Mouse (Mus musculus) MEL-GATA-1-ER (cell line): ENCODE measurements around the gene Muc1.

Experiments
- DNase-seq: peaks from one replicate; pipeline ENCODE4 v3.0.0-alpha.2; 2012; ENCODE audit warnings: low read depth; ENCODE audit errors: extremely low read depth

The Muc1 gene

DNA sequence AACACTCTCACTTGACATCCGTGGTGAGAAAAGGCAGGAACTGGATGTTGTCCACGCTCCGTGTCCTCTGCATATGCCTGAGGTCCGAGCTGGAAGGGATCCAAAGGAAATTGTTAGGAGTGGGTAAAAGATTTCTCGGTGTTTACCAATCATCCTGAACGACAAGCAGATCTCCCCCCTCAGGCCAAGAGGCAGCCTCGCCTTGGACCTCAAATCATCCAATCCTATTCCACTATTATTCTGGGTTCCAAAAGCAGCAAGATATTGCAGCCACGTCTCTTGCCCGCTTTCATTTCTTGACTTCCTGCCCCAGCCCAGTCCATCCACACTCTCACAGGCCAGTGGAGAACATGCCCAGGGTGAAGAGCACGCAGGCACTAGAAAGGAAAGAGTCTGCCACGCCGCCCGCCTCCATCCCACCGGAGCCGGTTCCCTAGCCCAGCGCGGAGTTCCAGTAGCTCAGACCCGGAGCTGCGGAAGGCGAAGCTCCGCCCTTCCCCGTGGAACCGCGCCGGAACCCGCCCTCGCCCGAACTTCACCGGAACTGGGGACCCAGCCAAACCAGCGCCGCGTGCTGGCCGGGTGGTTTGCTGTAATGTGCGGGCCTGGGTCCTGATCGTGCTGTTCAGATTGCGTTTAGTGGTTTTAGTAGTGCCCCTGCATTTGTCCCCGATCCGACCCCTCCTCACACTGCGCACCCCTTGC lies 41.3 kb downstream of the Muc1 start, which contains the start of gene Slc50a1:
Gene Slc50a1, minus strand, starts transcription at position 520 of the 705 bp plus-strand sequence.
- DNase-seq: no peak

DNA sequence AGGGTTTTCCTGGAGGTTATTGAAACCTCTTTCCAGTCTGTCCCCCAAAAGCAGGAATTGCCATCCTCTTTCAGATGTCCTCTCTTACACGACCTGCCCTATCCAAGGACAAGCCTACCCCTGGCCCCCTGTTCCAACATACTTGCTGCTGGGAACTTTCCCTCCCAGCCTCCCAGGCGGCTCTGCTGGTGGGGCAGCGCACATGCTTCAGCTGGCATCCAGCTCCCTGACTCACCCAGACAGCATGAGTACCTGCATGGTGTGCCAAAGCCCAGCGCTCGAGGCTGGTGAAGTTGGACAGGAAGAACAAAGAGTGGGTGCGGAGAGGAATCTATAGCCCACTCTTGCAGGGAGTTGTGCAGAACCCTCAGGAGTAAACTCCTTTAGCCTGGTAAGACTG lies 42.0 kb downstream of the Muc1 start:
- no peak for DNase-seq

DNA sequence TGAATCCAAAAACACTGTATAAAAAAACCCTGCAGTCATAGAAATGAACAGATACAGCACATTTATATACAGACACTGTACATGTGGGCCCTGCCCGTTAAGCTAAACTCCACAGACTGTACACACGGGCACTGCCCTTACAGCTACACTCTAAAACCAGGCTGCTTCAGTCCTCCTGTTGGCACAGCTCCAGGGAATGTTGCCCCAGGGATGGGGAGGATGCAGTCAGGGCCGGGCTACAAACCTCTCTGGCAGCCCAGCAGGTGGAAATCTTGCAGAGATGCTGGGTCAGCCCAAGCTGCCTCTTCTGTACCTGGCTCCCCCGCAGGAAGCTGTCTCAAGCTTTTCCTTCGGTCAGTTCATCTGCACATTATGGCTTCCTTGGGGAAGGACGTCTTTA lies 42.9 kb downstream of the Muc1 start:
- DNase-seq: no peak

DNA sequence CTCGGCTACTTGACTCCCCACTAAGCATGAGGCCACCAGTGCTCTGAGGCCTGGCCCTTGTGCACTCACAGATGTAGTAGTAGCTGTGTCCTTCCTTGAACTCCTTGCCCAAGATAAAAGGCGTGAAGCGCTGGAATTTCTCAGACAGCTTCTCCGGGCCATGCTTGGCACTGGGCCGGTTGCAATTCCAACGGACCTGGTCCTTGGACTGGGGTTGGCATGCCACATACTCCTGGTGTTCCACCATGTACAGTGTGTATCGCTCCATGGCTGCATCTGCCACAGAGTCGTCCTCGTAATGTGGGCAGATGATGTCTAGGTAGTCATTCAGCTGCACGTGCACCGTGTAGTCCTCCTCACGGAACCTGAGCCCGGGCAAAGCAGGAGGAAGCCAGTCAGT lies 47.2 kb downstream of the Muc1 start:
- DNase-seq: no peak

DNA sequence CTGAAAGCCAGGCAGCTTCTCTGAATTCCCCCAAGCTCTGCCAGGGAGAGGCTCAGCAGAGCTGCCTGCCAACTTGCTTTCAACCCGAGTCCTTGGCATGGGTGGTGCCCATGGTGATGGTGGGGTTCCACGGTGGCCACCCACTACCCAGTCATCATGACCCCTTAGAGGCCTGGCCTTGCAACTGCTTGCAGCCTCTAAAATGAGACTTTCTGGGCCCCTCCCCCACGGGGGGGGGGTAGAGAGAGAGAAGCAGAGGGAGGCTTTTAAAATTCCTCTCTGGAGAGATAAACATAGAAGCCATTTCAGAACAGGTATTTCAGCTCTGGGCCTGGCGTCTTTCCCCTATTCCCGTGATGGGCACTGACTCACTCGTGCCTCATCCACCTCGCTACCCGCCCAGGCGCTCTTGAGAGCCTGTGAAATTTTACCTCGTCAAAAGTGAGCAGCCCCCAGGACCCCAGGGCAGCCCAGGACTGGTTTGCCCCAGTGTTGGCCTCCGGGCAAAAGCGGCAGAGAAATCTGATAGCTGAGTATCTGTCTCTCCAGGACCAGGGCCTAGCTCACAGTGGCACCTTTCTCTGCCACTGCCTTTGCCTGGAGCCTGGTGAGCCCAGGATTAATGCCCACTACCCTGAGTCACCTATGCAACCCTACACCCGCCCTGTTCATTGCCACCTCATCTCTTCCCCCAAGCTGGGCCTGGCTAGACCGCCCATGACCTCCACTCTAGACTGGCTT lies 48.6 kb downstream of the Muc1 start:
- DNase-seq: no peak

DNA sequence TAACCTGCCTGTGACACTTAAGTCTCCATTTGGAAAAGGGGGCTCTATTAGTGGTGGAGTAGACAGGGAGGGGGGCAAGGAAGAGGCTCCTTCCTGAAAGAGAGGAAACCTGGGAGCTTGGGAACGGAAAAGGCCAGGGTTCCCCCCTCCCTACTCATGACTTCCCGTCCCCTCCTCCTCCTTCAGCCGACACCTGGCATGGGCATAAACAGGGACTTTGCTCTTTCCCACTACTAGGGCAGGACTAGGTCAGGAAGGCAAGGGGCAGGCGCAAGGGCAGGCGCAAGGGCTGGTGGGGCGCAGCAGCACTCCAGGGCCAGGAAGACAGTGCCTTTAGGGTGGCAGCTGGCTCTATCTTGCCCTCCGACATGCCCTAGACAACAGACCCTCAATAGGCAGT lies 49.2 kb downstream of the Muc1 start:
- DNase-seq: no peak

DNA sequence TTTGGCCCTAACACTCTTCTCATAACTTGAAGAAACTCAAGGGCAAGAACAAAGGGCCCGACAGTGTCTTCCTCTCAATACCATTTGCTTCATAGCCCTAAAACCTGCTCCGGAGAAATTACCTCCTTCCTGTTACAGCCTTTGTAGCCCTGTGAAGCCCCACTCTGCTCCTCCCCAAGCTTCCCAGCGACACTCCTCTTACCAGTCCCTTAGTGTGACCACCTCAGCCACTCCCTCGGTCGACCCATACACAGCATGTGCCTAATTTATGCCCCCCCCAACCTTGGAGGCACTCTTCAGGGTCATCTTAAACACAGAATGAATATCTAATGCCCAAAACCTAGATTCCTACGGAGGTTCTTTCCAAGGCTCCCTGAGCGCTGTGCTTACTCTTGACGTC lies 49.8 kb downstream of the Muc1 start:
- DNase-seq: no peak

DNA sequence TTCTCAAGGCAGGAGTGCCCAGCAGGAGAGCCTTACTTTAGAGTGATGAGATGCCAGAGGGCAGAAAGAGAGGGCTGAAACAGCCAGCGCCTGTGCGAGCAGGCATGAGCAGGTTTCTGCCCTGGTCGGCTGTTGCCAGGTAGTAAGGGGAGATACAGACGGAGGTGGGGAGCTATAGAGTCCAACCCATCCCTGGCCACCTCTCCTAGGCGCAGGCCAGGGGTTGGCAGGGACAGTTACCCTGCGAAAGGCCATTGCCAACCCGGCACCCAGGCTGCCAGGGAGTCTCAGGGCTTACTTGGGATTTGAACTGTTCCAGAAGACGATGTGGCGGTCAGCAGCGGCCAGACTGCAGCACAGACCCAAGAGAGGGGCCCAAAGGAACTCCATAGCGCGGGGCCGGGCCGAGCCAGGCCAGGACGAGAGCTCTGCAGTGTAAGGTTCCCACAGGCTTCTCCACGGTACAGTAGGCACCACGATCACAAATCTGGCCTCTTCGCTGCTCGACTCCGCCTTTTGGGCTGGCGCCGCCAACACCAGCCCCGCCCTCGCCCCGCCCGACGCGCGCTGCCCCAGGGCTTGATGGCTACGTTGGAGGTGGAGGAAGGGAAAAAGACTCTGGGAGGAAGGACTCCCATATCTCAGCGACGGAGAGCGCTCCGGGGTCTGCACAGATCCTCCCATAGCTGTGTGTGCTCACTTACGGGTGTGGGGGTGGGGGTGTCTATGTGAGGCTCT lies 50.5 kb downstream of the Muc1 start:
- DNase-seq: no peak

DNA sequence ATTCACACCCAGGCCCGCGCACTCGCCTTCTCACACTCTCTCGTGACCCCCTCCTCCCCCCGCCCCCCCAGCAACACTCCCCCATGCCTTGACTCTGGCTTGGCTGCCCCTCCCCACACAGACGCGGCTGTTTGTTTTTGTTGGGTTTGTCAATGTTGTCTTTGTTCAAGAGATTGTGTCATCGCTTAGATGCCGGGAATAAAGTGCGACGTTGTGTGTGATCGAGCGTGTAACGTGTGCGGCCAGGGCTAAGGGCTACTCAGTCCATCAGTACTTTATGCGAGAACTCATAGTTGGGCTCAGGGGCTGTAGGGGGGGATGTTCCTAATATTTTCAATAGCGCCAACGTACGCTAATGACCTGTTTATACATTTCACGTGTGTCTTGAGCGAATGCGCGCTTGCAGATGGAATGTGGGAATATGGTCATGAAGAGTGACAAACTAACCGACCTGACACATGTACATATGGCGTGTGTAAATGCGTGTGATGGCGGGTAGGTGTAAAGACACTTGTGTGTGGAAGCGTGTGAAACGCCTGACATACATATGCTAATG lies 51.3 kb downstream of the Muc1 start:
- DNase-seq: no peak

DNA sequence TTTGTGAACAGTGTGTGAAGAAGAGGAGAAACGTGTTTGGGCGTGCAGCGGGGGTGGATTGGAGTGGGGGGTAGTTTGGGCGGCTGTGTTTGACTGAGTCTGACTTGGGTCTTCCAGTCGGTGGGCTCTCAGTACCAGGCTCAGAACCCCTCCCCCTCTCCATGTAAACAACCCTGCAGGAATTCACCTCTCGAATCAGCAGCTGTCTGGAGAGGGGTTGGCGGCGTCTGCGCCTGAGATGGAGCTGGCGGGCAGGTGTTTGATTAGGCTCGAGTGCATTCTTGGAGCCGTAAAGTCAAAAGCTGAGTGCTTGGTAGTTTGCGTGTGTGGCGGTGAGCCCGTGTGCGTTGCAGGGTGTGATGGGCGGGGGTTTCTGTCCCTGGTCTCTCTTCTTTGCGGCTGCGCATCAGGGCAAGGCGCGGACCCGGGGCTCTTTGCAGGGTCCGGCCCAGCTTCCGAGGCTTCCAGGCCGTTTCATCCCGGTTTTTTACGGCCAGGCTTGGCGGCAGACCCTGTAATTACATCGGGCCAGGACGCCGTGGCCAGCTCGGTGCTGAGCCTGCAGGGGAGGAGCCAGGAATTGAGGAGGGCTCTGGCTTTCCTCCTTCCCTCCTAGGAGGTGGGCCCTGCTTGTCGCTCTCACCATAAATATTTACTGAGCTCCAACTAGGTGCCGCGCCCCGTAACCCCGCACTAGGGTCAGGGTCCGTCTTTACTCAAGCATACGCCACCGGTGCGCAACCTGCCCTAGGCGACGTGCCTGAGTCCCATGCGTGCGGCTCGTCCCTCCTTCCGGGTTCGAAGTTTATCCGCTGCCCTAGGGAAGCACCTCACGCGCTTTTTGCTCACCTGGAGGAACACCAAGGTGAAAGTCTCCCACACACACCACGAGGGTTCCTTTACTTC lies 52.0 kb downstream of the Muc1 start, which contains the start of gene Efna1:
Gene Efna1, minus strand, starts transcription at position 537 of the 906 bp plus-strand sequence.
- no peak for DNase-seq

DNA sequence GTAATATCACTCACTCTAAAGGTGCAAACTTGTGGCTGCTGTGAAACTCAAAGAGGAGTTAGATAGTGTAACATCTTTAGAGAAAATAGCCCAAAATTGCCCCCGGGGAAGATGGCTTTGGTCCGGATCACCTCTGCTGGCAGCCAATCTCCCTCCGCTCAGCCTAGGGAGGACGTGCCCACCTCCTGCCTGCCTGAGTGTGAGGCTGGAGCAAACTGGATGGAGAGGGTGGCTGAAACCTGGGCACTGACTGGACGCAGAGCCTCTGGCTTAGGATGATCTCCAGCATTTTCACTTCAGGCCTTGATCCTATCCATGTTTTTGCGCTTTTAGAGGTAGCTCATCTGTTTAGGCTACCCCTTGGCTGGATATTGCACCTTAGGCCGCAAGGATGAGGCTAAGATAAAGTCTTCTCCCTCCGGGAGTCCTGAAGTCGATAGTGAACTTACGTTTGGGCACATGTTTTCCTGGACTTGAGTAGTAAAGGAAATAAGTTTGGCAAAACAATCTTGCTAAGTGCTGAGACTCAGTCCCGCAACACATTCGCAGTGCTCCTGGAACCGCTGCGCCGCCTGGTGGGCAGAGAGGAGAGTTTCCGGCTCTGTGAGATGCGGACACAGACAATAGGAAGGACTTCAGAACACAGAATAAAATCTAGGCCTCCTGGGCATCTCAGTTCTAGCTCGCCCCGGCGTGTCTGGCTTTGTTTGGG lies 52.9 kb downstream of the Muc1 start:
- DNase-seq: peak; percentile 81

DNA sequence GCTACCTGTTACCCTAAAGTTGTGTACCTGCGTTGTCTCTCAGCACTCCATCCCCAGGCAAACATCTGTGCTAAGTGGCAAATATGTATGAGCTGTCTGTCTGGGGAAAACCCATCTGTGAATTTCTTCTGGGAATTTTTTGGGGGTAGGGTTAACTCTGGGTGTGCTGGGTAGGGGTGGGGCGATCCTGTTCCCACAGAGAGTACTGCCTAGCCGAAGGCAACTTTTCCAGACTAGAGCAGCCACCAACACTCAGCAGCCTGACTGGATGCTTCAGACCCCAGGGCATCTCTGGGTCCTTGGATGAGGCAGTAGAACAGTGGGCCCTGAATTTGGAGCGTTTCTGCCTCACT lies 53.4 kb downstream of the Muc1 start:
- no peak for DNase-seq
